In genomic region chr11:34832678-34833077, GRCm38 (mm10) we compare ENCODE assay signal across 9 mouse cellular contexts. TPM values are rescaled to one million over a fixed set of nuclear protein-coding genes. Genes with fewer than 3 reads are reported as not detected.
A peak's percentile ranks its signal among the peaks of the same experiment; 100 is the strongest.
DNase-seq lines count a peak whose midpoint lies in the region; ATAC-seq and TF ChIP-seq lines count a peak whose summit lies in the region.
"Had no signal": no experiment of that assay in that cellular context is flagged by ENCODE, and none has a peak within 500 bp of the region (broad histone marks: within the 10 kb centered on the region; RNA-seq: fewer than 3 reads in every experiment).

No protein-coding gene starts in this region.

- no peaks in the 10 kb centered on the region for H3K27me3 ChIP-seq in heart, embryonic 16.5 days (ENCODE audit: control insufficient read depth, insufficient read depth, low read length)
- no peaks in the 10 kb centered on the region for H3K27me3 ChIP-seq in midbrain, embryonic 11.5 days (ENCODE audit: control insufficient read depth, insufficient read depth, low read length)

- DNase-seq in heart, adult 8-10 months (ENCODE audit: low spot score) = no peak
- no peak for DNase-seq in ES-E14 (ENCODE audit: low read depth, low spot score)
- peak; percentile 84 for DNase-seq in midbrain, embryonic 11.5 days (ENCODE audit: low spot score, missing footprints)
- no peak for DNase-seq in frontal cortex, postnatal 10 days (ENCODE audit: low spot score in 2 of 2)
- no peak for DNase-seq in adrenal gland, postnatal 36 days
- no peak for DNase-seq in lung, postnatal 10 days
- DNase-seq: kidney, adult 9 months had no signal

- H3K4me1 ChIP-seq in heart, embryonic 16.5 days (ENCODE audit: control insufficient read depth, insufficient read depth, low read length) = peaks cover 11% of the 10 kb centered on the region
- peaks cover 3% of the 10 kb centered on the region in 2 experiments; a peak in 2 of 4 replicates for H3K4me1 ChIP-seq in ES-E14 (ENCODE audit: control insufficient read depth in 2 of 2, insufficient read depth in 2 of 2, low read length in 2 of 2, poor library complexity in 1 of 2)
- peaks cover 13% of the 10 kb centered on the region for H3K4me1 ChIP-seq in midbrain, embryonic 11.5 days (ENCODE audit: control insufficient read depth, insufficient read depth, low read length)

- H3K9me3 ChIP-seq in heart, embryonic 16.5 days (replicated peaks; ENCODE audit: control insufficient read depth, low read length) = no peaks in the 10 kb centered on the region
- no peaks in the 10 kb centered on the region for H3K9me3 ChIP-seq in ES-E14 (ENCODE audit: control insufficient read depth, insufficient read depth, low read depth, low read length)
- H3K9me3 ChIP-seq in midbrain, embryonic 11.5 days (ENCODE audit: control insufficient read depth, low read length) = no peaks in the 10 kb centered on the region

- H3K27ac ChIP-seq in heart, embryonic 16.5 days (ENCODE audit: low read length) = no peak overlapping the region
- H3K27ac ChIP-seq in ES-E14 (ENCODE audit: insufficient read depth, low read depth, low read length, poor library complexity, severe bottlenecking) = no peak overlapping the region
- no peak overlapping the region for H3K27ac ChIP-seq in midbrain, embryonic 11.5 days (ENCODE audit: low read depth, low read length)

- in situ Hi-C loops in ES-E14 (cut with MboI; ENCODE audit: low sequenced_read_pairs in 2 of 2, unreplicated experiment in 2 of 2) = loop anchor here in 1 of 2 experiments (25.0 kb wide), 1 partner anchor 855 kb away; no protein-coding TSS in a partner anchor

- H3K9ac ChIP-seq in heart, embryonic 16.5 days (ENCODE audit: low read length) = peak overlapping the region; percentile 83
- H3K9ac ChIP-seq in ES-E14 (ENCODE audit: insufficient read depth, low read depth, low read length, poor library complexity, severe bottlenecking) = peak overlapping the region; percentile 98
- peak overlapping the region; percentile 86 for H3K9ac ChIP-seq in midbrain, embryonic 11.5 days (ENCODE audit: low read length)

- H3K4me2 ChIP-seq in heart, embryonic 16.5 days (ENCODE audit: low read depth, low read length) = peak overlapping the region; percentile 81
- H3K4me2 ChIP-seq in midbrain, embryonic 11.5 days = peak overlapping the region; percentile 74

- ATAC-seq in heart, embryonic 16.5 days (replicated peaks; ENCODE audit: extremely low read depth, insufficient read depth, low FRiP score) = no peak
- 0 out of 2 replicates have a peak, but pooled peaks have one; percentile 11 for ATAC-seq in granulocyte monocyte progenitor cell, adult 5-6 weeks (replicated peaks; ENCODE audit: poor library complexity, severe bottlenecking)
- ATAC-seq in midbrain, embryonic 11.5 days (ENCODE audit: low FRiP score) = 0 out of 2 replicates have a peak, but pooled peaks have one; percentile 12

- peaks cover 11% of the 10 kb centered on the region for H3K36me3 ChIP-seq in heart, embryonic 16.5 days (ENCODE audit: control insufficient read depth, insufficient read depth)
- H3K36me3 ChIP-seq in ES-E14 (ENCODE audit: control insufficient read depth, insufficient read depth, low read length, poor library complexity, severe bottlenecking) = peaks cover 11% of the 10 kb centered on the region
- H3K36me3 ChIP-seq in midbrain, embryonic 11.5 days (ENCODE audit: control insufficient read depth, insufficient read depth, low read length) = no peaks in the 10 kb centered on the region; the same call in 1 of the 2 replicates

- WGBS in heart, embryonic 16.5 days = 14% methylated on average over 5 of the region's 5 CpGs
- 9% methylated on average over 4 of the region's 5 CpGs for WGBS in midbrain, embryonic 11.5 days

- peak overlapping the region; percentile 93 for H3K4me3 ChIP-seq in heart, embryonic 16.5 days (ENCODE audit: low read length)
- H3K4me3 ChIP-seq in ES-E14 (ENCODE audit: insufficient read depth in 1 of 2, low read depth in 1 of 2, low read length in 2 of 2, poor library complexity in 1 of 2, severe bottlenecking in 1 of 2) = peak overlapping the region; percentile 87 to 99
- H3K4me3 ChIP-seq in midbrain, embryonic 11.5 days (ENCODE audit: low read depth, low read length) = peak overlapping the region; percentile 74

TF ChIP-seq in ES-E14, 5 proteins besides CTCF, POLR2A, EP300 and RAD21:
- TF ChIP-seq CHD2 (IDR thresholded peaks at IDR 0.05; ENCODE audit: low read depth, low read length) (no peak), ZNF384 (IDR thresholded peaks at IDR 0.05; ENCODE audit: low read depth, low read length) (no peak), ZC3H11A (IDR thresholded peaks at IDR 0.05; ENCODE audit: borderline replicate concordance, low read depth, low read length) (no peak)

RNA-seq across cellular contexts. Expression of gene Spdl1, which starts 0.8 kb away (rescaled TPM):
- polyA plus RNA-seq in heart, embryonic 16.5 days (2015; fragmentation: Nextera tagmentation; extraction: Ambion mirVana) = 14.9 and 16.3 TPM in 2 replicates
- total RNA-seq in heart, adult 8-10 months (2022) = under 1 TPM in 3 of 4 experiments, not detected in 1; 0.12 to 0.26 (median 0.22) TPM
- total RNA-seq in ES-E14 (2012; rRNA removed) = 37.4 and 40.1 TPM in 2 replicates
- 6.1 and 13.5 TPM in 2 replicates for total RNA-seq in granulocyte monocyte progenitor cell, adult 5-6 weeks (2014; fragmentation: Nextera tagmentation)
- total RNA-seq in granulocyte monocyte progenitor cell, adult 5-6 weeks (2017) = 39.6 and 42.0 TPM in 2 replicates
- 30.2 and 30.8 TPM in 2 replicates for polyA plus RNA-seq in midbrain, embryonic 11.5 days (2014; fragmentation: Nextera tagmentation; extraction: Ambion mirVana)
- total RNA-seq in adrenal gland, postnatal 36 days (2021) = 1 to 10 TPM; 1.8 to 1.9 TPM

RNA-seq across cellular contexts. Expression of gene Dock2, which starts 49.0 kb away (rescaled TPM):
- 3.3 and 5.3 TPM in 2 replicates for polyA plus RNA-seq in heart, embryonic 16.5 days (2015; fragmentation: Nextera tagmentation; extraction: Ambion mirVana)
- total RNA-seq in heart, adult 8-10 months (2022) = 1 to 10 TPM; 1.3 to 5.2 (median 1.8) TPM
- 1.7 and 2.0 TPM in 2 replicates for total RNA-seq in ES-E14 (2012; rRNA removed)
- total RNA-seq in granulocyte monocyte progenitor cell, adult 5-6 weeks (2014; fragmentation: Nextera tagmentation) = 88.1 and 101 TPM in 2 replicates
- total RNA-seq in granulocyte monocyte progenitor cell, adult 5-6 weeks (2017) = 117 and 123 TPM in 2 replicates
- 0.79 and 0.94 TPM in 2 replicates for polyA plus RNA-seq in midbrain, embryonic 11.5 days (2014; fragmentation: Nextera tagmentation; extraction: Ambion mirVana)
- 1 to 10 TPM; 2.5 to 3.9 TPM for total RNA-seq in adrenal gland, postnatal 36 days (2021)

Comparison
In these comparisons a context has a peak if more than half of its experiments do, and no peak if none do; other contexts are left out.
1. RNA of gene Dock2, which starts 49.0 kb away (total RNA-seq): 88.1 to 123 TPM in granulocyte monocyte progenitor cell, adult 5-6 weeks; 2.5 to 3.9 TPM in adrenal gland, postnatal 36 days, 1.3 to 5.2 TPM in heart, adult 8-10 months and 1.7 to 2.0 TPM in ES-E14; every median in the first group is over 10 times any median in the second.
2. Peak in every context shown above with its lines, with median percentiles within 50 percentile points of each other: H3K4me3 ChIP-seq and H3K9ac ChIP-seq.